Mouse (Mus musculus): ENCODE data around the gene Olfr597.
"Not testable (repeated sequence)": the region's sequence is repeated elsewhere in the genome, so short reads cannot be mapped to it uniquely, and the experiment has no call there.

Gene Olfr597

GRCm38 (mm10) chr7:103316015-103316414, at the start of gene Olfr597:
Gene Olfr597, plus strand, starts transcription at chr7:103316315.
- DNase-seq (ENCODE audit: inconsistent ontology term): not testable (repeated sequence)

- not testable (repeated sequence) for DNase-seq (ENCODE audit: inconsistent ontology term)
These were observed 10.8 kb upstream of the Olfr597 start, which contains the start of gene Olfr596 for GRCm38 (mm10) chr7:103305348-103305747. Gene Olfr596, plus strand, starts transcription at chr7:103305648.

GRCm38 (mm10) chr7:103323268-103323667, 7.2 kb downstream of the Olfr597 start, which contains the start of gene Olfr598:
Gene Olfr598, plus strand, starts transcription at chr7:103323568.
- DNase-seq (ENCODE audit: inconsistent ontology term): no peak

- DNase-seq (ENCODE audit: inconsistent ontology term): no peak
These were observed 19.5 kb downstream of the Olfr597 start, which contains the start of gene Olfr599 for GRCm38 (mm10) chr7:103335617-103336016. Gene Olfr599, plus strand, starts transcription at chr7:103335917.

GRCm38 (mm10) chr7:103349569-103349968, 33.5 kb downstream of the Olfr597 start, which contains the start of gene Olfr600:
Gene Olfr600, minus strand, starts transcription at chr7:103349669.
- DNase-seq (ENCODE audit: inconsistent ontology term): no peak

GRCm38 (mm10) chr7:103362555-103362954, 46.4 kb downstream of the Olfr597 start, which contains the start of gene Olfr601:
Gene Olfr601, minus strand, starts transcription at chr7:103362655.
- no peak for DNase-seq (ENCODE audit: inconsistent ontology term)
